Mouse (Mus musculus): Measurements from ENCODE around the gene Barhl1. TPM values are rescaled to one million over a fixed set of nuclear protein-coding genes. Genes with fewer than 3 reads are reported as not detected.

Barhl1 gene
- total and polyA plus RNA-seq, 3 experiments, result 0.24 TPM; not detected in 2

DNA sequence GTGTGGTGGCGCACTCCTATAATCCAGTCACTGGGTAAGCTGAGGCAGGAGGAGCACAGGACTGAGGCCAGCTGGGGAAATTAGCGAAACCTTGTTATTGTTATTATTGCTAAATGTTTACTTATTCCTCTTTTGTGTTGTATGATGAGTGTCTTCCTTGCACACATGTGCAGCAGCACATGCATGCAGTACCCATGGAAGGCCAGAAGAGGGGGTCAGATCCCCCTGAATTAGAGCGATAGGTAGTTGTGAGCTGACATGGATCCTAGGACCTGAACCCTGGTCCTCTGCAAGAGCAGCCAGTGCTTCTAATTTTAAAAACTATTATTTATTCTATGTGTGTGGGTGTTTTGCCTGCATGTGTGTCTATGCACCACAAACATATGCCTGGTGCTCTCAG, 14.1 kb upstream of the Barhl1 start:
- H3K9ac ChIP-seq (ENCODE audit: insufficient read depth, low read depth), result no peak overlapping the region

DNA sequence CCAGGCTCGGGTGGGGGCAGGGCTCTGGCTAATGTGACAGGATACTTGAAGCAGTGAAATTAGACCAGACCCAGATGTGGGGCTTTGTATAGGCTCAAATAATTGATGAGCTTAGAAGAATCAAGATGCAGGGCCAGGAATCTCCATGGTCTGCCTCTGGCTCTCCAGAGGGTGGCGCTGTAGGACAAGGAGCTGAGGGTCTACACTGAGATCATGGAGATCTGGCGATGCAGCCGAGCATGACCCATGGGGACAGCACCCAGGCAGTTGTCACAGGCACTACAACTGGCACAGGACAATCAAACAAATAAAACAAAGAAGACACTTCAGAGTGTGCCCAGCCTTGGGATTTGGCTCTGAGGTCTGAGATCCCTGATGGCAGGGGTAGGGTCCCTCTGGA, 7.4 kb upstream of the Barhl1 start:
- TF ChIP-seq ETS1 (conservative IDR thresholded peaks at IDR 0.05; ENCODE audit: low read depth, low read length) (no peak), PAX5 (IDR thresholded peaks at IDR 0.05; ENCODE audit: low read length) (peak; percentile 68; the same call in 1 of the 2 replicates), CTCF (conservative IDR thresholded peaks at IDR 0.05 in 1 of 2, IDR thresholded peaks at IDR 0.05 in 1 of 2; ENCODE audit: low read depth in 2 of 2, low read length in 2 of 2) (peak; percentile 78 to 93), SMC3 (IDR thresholded peaks at IDR 0.05; ENCODE audit: low read depth, low read length) (peak; percentile 81), RAD21 (IDR thresholded peaks at IDR 0.05; ENCODE audit: low read depth, low read length) (peak; percentile 92)
- DNase-seq (ENCODE audit: extremely low read depth), result peak; percentile 83

More for the DNA sequence above, 14.1 kb upstream of the Barhl1 start:
- dilution Hi-C loops (cut with MboI; ENCODE audit: extremely low pct_ligation_motif_present, extremely low pct_unique_long_range_greater_than_20kb, low sequenced_read_pairs), result no loop called here
- Histone ChIP-seq H3K4me2 (ENCODE audit: insufficient read depth, low read depth, poor library complexity, severe bottlenecking) (no peak overlapping the region), H3K27me3 (replicated peaks) (peaks cover 2% of the 10 kb centered on the region), H3K4me1 (ENCODE audit: control insufficient read depth in 1 of 2, insufficient read depth in 2 of 2) (no peaks in the 10 kb centered on the region), H3K27ac (ENCODE audit: insufficient read depth, low read depth) (no peak overlapping the region), H3K9me3 (replicated peaks; ENCODE audit: low read length) (no peaks in the 10 kb centered on the region), H3K36me3 (replicated peaks in 1 of 2; ENCODE audit: control insufficient read depth in 1 of 2, insufficient read depth in 1 of 2, low read length in 1 of 2) (no peaks in the 10 kb centered on the region), H3K79me2 (replicated peaks; ENCODE audit: control insufficient read depth, extremely low read depth, insufficient read depth, poor library complexity, severe bottlenecking) (no peaks in the 10 kb centered on the region), H3K4me3 (replicated peaks in 1 of 3; ENCODE audit: low read depth in 2 of 3, low read length in 2 of 3, poor library complexity in 1 of 3) (no peak overlapping the region)
- in situ Hi-C loops (cut with MboI; ENCODE audit: low pct_ligation_motif_present, low pct_unique_long_range_greater_than_20kb, low sequenced_read_pairs), result loop anchor here (5.0 kb wide), 1 partner anchor 47 kb away; no protein-coding TSS in a partner anchor
- TF ChIP-seq JUN (IDR thresholded peaks at IDR 0.05; ENCODE audit: insufficient read depth, low read depth, low read length) (no peak), JUND (conservative IDR thresholded peaks at IDR 0.05; ENCODE audit: low read depth, low read length) (no peak), SMC3 (IDR thresholded peaks at IDR 0.05; ENCODE audit: low read depth, low read length) (peak; percentile 10; the same call in 1 of the 2 replicates), BHLHE40 (IDR thresholded peaks at IDR 0.05; ENCODE audit: low read depth, low read length) (no peak), CTCF (conservative IDR thresholded peaks at IDR 0.05 in 1 of 2, IDR thresholded peaks at IDR 0.05 in 1 of 2; ENCODE audit: low read depth in 2 of 2, low read length in 2 of 2) (peak; percentile 38 to 46; a peak in 3 of 4 replicates), CHD1 (IDR thresholded peaks at IDR 0.05; ENCODE audit: low read depth, low read length) (no peak), MAZ (IDR thresholded peaks at IDR 0.05; ENCODE audit: low read depth, low read length) (no peak), ZKSCAN1 (IDR thresholded peaks at IDR 0.05; ENCODE audit: borderline replicate concordance, low read depth, low read length) (no peak), PAX5 (IDR thresholded peaks at IDR 0.05; ENCODE audit: low read length) (no peak), NRF1 (IDR thresholded peaks at IDR 0.05; ENCODE audit: low read depth, low read length) (no peak), ELF1 (IDR thresholded peaks at IDR 0.05; ENCODE audit: low read depth, low read length) (no peak)
- DNase-seq (ENCODE audit: extremely low read depth), result no peak

More for the DNA sequence above, 7.4 kb upstream of the Barhl1 start:
- H3K36me3 ChIP-seq (replicated peaks in 1 of 2; ENCODE audit: control insufficient read depth in 1 of 2, insufficient read depth in 1 of 2, low read length in 1 of 2), result no peaks in the 10 kb centered on the region
- H3K27ac ChIP-seq (ENCODE audit: insufficient read depth, low read depth), result no peak overlapping the region
- no peaks in the 10 kb centered on the region for H3K9me3 ChIP-seq (replicated peaks; ENCODE audit: low read length)
- peaks cover 0 to 14% of the 10 kb centered on the region in 2 experiments; a peak in 2 of 4 replicates for H3K4me1 ChIP-seq (ENCODE audit: control insufficient read depth in 1 of 2, insufficient read depth in 2 of 2)
- dilution Hi-C loops (cut with MboI; ENCODE audit: extremely low pct_ligation_motif_present, extremely low pct_unique_long_range_greater_than_20kb, low sequenced_read_pairs) (no loop called here), in situ Hi-C loops (cut with MboI; ENCODE audit: low pct_ligation_motif_present, low pct_unique_long_range_greater_than_20kb, low sequenced_read_pairs) (loop anchor here (5.0 kb wide), 1 partner anchor 128 kb away; no protein-coding TSS in a partner anchor)
- no peak overlapping the region for H3K4me3 ChIP-seq (replicated peaks in 1 of 3; ENCODE audit: low read depth in 2 of 3, low read length in 2 of 3, poor library complexity in 1 of 3)
- peaks cover 17% of the 10 kb centered on the region for H3K27me3 ChIP-seq (replicated peaks)
- H3K79me2 ChIP-seq (replicated peaks; ENCODE audit: control insufficient read depth, extremely low read depth, insufficient read depth, poor library complexity, severe bottlenecking), result no peaks in the 10 kb centered on the region
- no peak overlapping the region for H3K4me2 ChIP-seq (ENCODE audit: insufficient read depth, low read depth, poor library complexity, severe bottlenecking)
- H3K9ac ChIP-seq (ENCODE audit: insufficient read depth, low read depth), result no peak overlapping the region

Data from CH12.LX (cell line).